Mouse (Mus musculus) thymus, postnatal 25 days (tissue): ENCODE measurements around the gene Col16a1.
A peak's percentile ranks its signal among the peaks of the same experiment; 100 is the strongest.

Source experiments
- DNase-seq: peaks from one replicate; pipeline ENCODE4 v3.0.0; 2022

The Col16a1 gene

DNA sequence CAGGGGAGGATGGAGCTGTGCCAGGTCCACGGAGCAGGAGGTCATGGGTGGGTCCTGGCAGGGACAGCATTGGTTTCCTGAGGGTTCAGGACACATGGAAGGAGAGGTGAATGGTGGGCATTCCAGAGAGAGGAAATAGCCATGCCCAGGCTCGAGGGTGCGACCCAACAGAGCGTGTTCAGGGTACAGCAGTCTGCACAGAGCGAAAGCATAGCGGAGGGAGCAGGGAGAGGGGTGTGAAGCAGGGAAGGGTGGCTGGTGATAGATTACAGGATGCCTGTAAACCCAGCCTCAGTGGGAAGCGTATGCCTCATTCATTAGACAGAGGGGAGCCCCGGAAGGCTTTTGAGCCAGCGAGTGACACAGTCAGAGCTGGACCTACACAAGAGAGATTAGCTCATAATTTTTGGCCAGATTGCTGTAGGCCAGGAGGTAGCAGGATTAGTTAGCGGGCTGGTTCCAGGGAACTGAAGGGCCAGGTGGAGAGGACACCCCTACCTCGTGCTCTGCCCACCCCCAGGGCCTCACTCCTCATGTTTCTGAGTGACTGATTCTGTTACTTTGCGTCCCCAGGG lies 37.7 kb downstream of the Col16a1 start:
- no peak for DNase-seq

DNA sequence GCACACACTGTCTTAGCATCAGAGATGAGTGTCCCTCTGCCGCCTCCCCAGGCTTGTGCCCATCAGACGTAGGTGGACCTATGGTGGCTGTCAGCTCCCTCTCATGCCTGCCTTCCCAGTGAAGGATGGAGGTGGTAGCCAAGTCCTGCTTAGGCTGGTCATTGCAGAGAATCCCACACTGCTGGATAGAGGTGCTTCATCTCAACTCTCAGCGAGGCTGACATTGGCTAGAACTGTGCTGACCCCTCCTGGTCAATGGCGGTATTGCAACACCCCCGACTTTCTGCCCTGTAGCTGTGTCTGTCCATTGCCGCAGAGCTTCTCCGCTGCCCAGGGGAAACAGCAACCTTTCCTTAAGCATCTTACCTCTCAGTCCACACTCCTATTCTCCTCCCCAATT lies 39.7 kb downstream of the Col16a1 start:
- DNase-seq, result peak; percentile 89

DNA sequence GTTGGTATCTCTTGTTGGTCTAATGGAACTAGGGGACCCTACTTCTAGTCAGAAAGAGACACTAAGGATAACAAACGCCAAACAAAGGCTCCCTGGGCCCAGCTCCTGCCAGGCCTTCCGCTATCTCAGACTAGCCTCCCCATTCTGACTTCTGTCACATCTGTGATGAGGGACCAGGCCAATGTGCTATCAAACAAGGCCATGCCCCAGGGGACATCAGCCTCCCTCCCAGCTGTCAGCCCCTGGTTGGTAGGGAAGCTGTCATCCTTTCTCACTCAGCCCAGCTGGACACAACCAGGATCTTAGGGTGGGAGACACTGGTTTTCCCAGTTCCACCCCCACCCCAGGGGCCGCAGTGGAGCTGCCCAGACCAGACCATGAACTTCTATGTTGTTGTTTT lies 47.5 kb downstream of the Col16a1 start:
- no peak for DNase-seq

DNA sequence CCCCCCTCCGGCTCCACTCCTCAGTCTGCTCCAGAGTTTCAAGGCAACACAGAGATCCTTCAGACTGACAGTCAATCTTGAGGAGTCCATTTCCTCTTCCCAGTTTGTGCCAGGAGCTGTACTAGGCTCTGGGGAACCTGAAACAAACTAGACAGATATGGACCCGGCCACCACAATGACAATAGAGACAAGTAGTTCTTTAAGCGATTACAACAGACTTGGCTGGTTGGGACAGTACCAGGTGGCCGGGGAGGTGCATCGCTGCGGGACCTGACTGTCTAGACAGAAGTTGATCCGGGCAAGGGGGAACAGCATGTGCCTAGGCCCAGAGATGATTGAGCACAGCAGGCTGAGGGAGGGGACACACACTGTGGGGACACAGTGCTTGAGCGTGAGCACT lies 53.5 kb downstream of the Col16a1 start:
- DNase-seq, result no peak

DNA sequence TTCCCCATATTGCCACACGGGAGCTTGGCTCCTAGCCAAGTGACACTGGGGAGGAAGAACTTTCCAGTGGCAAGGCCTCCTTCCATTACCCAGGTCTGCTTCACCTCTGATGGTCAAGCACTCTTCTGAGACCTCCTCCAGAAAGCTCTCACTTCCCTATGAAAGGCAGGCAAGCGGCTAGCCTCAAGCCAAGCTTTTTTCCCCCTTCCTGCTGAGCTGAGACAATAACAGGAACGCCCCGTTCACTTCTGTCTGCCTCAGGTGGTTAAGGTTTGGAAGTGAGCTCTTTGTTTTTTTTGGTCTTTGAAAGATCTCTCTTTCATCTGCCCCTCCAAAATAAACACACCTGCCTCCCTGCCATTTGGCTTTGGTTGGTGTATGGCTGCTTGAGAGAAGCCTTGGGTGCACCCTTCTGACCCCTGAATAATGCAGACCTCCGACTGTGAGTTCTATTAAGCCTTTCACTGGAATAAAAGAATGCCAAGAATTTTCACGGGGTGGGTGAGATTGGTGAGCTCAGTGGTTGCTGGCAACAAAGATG lies 54.5 kb downstream of the Col16a1 start, which contains the start of gene Pef1:
Pef1 (plus strand) TSS at position 448 of the 541 bp plus-strand sequence.
- no peak for DNase-seq

DNA sequence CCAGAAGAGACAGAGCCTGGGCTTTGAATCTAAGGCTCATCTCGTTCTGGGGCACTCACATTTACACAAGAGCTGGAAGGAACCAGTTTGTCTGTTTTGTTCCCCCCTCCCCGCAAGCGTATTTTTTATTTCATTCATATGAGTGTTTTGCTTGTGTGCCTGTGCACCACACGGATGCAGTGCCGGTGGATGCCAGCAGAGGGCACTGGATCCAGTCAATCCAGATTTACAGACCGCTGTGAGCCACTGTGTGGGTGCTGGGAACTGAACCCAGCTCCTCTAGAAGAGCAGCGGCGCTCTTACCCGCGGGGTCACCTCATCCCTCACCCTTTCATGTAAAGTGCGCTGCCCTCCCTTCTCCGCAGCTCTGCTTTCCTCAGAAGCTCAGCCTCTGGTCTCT lies 56.0 kb downstream of the Col16a1 start:
- DNase-seq, result no peak

DNA sequence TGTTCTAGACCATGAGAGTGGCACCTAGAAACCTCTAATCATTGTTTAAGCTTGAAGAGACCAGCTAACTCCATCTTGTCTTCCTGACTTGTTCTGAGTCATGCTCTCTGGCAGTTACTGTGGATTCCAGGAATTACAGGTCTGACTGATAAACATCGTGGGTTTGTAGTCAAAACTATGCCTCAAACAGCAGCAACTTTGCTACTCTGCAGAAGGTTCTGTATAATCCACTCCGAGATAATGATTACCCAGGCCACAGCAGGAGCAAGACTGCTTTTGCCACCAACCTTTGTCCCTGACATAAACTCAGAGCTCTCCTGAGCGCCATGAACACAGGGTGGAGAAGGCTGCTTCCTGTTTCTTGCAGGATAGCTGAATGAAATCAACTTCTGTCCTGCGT lies 56.9 kb downstream of the Col16a1 start:
- no peak for DNase-seq

DNA sequence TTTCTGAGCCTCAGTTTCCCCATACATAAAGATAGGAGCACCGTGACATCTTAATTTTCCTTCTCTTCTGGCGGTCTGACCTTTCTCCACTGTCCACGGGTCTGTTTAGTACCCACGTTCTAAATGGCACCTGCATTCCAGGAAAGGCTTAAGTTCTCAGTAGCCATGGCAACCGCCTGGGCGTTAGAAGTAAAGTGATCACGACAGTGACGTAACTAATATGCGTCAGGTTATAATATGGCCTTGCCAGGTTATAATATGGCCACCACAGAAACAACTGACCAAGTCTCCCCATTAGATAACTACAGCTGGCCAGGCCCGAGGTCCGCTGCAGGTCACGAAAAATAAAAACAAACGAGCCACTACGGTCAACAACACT lies 59.4 kb downstream of the Col16a1 start:
- no peak for DNase-seq

DNA sequence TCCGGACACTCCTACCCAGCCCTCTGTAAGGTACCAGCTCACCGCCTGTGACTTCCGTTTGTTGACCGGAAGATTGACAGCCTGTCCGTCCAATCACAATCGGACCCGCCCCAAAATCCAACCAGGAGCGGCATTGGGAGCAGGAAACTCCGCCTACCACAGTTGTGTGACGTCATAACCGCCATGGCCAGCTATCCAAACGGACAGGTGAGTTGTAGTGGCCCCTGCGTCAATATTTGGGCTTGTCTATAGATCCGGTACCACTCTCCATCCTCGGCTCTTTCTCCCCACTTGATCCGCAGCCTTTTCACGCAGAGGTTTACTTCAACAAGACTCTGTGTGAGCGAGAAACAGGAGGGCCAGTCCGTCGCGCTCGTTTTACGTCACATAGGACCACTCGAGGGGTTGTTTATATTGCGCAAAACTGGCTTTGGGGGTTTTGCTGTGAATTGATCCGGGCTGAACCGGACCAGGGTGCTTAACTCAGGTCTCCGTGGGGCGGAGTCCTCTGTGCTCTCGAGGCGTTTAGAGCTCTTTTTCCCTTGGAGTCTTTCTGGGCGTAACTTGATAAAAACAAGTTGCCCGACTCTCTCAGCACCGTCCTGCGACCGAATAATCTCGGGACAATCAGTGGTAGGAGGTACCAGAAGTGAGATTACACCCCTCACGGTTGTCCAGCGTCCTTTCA lies 59.9 kb downstream of the Col16a1 start:
- peak; percentile 99 for DNase-seq

DNA sequence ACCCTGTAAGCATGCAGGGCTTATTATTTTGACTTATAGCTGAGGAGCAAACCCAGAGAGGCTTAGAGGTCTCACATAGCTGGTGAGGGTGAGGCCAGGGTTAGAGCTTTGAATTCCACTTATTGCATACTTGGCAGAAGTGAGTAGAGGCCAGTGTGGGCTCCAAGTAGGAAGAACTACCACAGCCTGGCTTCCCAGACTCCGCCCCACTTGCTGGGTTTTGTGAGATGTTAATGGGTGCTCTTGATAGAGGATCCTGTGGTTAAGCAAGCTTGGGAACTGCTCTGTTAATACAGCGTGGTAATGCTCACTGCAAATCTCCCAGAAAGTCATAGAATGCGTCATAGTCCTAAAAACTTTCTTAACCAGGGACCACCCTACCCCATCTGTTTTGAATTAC lies 61.3 kb downstream of the Col16a1 start:
- DNase-seq, result no peak

DNA sequence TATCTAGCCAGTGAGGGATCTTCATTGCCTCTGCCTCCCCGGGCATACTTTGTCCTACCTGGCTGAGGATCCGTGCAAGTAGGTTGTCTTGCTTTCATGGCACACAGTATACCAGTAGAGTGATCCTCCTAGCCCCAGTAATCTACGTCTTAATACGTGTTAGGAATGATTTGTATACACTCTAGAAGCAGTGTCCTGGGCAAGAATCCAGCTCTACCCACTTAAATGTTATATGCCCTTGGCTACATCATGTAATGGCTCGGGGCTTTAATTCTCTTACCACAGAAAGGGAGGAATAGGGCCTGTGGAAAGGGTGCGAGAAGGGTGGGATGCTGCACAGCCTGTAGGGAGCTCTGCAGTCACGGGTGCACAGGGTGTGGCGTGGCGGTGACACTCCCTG lies 62.0 kb downstream of the Col16a1 start:
- DNase-seq, result no peak

DNA sequence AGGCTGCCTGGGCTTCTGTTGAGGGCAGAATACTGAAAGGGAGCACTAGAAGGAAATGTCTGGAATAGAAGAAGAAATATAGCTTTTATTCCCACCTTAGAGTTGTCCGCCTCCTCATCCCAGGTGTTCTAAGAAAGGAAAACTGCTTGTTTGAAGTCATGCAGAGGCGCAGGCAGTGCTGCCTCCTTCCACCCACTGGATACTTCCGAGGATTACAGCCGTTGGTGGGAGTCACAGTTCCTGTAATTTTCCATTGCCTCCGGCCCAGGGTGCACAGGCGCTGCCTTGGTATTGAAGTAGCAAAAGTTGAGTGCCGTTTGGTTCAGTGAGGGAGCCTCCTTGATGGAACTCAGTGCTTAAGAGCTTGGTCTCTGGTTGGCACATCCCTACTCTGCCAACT lies 62.5 kb downstream of the Col16a1 start:
- DNase-seq, result no peak

DNA sequence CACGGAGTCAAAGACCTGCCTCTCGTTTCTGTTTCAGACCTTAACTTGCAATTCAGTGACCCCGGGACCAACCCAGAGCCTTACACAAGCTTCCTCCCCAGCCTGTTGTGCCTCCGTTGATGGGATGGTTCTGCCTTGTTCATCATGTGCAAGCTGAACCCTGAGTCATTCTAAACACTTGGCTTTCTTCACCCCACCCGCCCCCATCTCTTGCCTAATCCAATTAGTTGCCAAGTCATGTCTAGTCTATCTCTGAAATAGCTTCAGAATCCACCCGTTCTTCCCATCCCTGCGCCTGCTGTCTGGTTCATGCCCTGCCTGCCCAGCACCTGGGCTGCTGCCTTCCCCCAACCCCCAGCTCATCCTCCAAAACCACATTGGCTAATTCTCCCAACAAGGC lies 64.7 kb downstream of the Col16a1 start:
- no peak for DNase-seq

DNA sequence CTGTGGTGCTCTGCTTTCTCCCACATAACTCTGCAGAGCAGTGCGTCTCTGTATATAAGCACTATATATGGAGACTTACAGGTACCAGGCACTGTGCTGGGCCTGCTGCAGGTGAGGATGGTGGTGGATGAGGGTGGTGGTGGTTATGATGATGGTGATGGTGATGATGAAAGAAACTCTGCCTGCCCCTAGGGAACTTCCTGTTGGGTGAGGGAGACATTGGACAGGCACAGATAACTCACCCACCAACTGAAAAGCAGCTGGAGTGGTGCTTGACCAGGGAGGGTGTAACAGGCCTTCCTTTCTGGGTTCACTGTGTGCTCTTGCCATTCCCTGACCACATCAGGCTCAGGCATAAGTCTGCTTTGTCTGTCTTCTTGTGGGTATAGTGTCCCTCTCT lies 65.1 kb downstream of the Col16a1 start:
- no peak for DNase-seq

DNA sequence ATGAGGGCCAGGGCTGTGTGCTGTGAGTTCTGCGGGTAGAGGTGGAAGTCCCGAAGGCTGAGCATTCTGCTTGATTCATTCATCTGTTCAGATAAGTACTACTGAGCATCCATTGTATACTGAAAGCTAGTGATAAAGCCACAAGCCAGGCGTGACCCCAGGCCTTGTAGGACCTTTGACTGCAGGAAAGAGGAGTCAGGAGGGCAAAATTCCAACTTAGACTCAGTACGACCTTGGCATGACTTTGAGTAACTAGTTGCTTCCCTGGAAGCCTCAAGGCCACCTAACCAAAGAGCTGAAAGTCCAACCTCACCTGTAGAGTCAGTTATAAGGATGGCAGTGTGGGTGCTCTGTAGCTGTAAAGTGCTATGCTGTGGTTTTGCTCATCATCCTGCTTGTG lies 73.1 kb downstream of the Col16a1 start:
- DNase-seq, result no peak

DNA sequence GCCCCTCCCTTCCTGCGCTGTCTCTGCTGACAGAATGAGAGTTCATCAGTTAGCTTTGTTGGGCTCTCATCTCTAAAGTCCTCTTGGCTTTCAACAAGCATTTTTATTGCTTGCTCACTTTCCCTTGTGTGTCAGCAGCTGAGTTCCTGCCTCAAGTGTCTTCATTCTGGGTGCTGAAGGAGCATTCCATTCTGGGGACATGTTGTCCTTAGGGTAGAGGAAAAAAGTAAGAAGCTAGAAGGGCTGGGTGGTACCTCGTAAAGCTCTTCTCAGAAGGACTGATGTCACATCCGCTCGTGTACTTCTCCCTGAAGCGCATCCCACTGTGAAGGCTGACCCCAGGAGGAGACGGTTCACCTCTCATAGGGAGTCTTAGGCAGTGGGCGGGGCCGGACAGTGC lies 73.9 kb downstream of the Col16a1 start:
- no peak for DNase-seq

DNA sequence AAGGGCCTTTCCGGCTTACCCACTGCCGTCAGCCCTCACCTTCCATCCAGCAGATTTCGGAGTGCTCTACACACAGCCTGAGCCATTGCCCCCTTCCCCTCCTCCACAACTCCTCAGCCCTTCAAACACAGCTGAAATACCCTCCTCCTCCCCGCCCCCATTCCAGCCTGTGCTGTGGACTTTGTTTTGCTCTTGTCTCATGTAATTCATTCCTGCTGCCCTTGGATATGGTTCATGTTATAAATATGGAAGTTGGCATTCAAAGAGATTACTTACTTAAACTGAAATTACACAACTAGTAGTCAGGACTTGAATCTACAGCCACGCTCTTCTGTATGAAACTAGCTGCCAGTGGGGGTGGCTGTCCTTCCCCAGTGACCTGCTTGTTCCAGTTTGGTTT lies 75.4 kb downstream of the Col16a1 start:
- no peak for DNase-seq

DNA sequence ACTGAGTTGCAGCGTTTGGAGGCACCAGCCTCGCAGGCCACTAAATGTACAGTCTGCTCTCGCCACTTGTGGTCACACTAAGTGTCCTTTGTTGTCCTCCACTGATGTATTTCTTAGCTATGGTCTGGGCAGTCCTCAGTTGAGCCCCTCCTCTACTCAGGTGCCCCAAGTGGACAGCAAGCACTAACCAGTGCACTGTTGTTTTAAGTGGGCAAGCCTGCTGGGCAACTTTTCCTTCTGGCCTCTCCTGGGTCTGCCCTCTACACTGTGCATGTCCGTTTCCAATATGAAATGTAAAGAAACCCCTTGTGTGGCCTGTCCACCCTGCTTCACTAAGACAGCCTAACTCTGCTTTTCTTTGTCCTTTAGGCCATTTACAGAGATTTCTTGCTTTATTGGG lies 76.5 kb downstream of the Col16a1 start:
- no peak for DNase-seq

DNA sequence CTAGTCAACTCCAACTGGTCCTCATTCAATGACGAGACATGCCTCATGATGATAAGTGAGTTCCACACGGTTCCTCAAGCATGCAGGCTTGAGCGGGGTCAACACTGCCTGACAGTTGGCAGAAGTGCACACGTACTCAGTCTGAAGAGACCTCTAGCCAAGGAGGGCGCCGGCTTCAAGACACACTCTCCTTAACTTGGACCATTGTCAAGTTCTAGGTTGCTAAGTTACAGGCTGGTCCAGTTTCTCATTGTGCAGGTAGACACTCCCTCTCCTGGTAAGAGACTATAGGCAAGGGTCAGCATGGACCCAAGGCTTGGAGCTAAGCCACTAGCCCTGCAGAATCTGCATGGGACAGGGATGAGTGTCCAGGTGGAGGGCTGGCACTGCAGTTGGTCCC lies 77.5 kb downstream of the Col16a1 start:
- no peak for DNase-seq

DNA sequence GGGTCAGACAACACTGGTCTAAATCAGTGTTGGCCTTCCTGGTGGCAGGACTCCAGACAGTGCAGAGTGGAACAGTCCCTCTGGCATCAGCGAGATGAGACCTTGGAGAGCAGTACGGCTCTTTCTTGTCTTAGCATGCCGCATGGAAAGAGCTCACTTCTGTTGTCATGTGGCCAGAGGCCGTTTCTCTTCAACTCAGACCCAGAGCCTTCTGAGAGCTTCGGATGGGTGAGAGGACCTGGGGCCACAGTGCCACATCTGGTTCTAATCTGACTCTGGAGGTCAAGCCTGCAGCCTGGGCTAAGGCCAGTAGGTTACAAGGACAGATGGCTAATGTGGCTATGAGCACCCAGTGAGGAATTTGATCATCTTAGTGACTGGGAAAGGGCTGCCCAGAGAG lies 78.3 kb downstream of the Col16a1 start:
- DNase-seq, result no peak

DNA sequence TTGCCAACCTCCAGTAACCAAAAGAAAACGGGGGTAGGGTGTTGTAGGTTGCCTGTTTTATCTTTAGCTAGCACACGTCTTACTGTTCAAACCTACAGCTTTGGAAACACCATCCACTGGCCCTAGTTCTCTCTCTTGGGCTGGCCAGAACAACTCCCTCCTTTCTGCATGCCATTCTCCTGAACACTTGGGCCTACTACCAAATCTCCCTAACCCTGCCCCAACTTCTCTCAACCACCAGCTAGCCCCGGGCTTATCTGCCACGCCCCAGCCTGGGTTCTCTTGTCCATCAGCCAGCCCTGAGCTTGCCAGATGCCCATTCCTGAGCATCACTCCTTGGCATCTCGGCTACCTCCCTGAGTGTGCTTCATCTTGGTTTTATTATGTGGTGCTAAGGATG lies 81.3 kb downstream of the Col16a1 start:
- DNase-seq, result no peak

DNA sequence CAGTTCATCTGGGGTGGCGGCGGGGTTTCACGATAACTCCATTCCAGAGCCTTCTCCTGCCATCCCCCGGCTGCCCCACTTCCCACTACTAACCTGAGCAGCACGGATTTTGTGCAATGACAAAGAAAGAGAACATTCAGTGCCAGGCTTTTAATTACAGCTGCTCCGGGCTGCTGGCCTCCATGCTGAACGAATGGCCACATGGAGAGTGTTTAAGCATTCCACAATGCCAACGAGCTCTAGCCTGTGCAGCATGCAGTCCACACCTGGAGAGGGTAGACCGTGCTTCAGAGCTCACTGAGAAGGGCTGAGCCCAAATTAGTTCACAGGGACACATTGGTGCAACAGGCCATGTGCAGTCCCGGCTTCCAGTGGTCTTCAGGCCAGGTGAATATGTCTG lies 82.4 kb downstream of the Col16a1 start:
- no peak for DNase-seq

DNA sequence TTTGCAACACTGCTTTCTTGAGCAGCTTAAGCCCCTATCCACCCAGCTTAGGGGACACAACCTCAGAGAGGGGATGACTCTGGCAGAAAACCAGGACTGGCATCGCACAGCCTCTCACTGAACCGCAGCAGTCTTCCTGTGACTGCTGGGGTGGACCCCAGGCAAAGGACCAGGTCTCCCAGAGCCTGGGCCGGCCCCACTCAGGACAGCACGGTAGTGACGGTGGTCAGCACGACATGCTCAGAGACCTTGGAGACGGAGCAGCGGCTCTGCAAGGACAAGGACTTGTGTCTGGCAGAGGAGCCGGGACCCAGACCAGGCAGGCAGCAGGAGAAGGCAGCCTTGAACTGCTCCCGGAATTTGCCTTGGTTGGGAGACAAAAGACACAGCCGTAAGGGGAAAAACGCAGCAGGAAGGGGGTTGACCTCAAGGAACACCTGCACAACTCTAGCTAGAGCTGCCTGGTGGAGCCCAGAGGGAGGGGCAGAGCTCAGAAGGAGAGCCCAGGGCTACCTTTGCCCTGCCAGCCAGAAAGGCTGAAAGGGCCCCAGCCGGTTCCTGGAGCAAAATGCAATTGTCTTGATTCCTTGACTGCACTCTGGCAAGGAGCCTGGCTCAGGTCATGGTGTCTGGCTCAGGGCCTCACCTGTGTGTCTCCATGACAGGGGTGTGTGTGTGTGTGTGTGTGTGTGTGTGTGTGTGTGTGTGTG lies 83.2 kb downstream of the Col16a1 start:
- DNase-seq, result no peak

DNA sequence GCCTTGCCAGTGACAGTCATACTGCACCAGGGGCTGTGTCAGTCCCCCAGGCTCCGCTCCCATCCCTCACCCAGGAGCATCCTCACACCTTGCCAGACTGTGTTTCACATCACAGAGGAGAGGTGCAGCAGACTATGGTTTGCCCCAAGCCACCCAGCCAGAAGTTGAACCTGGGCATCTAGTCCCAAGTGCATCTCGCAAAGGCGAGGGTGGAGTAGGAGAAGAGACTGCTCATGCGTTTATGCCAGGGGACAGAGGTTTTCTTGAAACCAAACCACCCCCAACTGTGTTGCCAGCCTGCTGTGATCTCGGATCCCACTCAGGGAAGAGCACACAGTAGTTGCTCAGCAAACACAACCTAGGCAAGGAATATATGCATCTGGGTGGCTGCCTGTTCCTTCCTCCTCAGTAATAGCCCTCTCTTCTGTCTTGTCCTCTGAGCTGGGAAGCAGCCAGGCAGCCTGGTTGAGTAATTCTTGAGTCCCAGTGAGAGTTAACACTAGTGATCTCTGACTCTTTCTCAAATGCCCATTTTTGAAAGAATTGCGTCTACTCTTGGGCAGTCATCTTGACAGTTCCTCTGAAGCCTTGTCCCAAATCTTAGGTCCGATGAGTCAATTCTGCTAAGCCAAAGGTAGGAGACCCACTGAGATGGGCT lies 83.9 kb downstream of the Col16a1 start:
- DNase-seq, result no peak
